Mouse (Mus musculus): Measurements from ENCODE around the gene Tmem94.
A peak's percentile ranks its signal among the peaks of the same experiment; 100 is the strongest.
"Not testable (repeated sequence)": the region's sequence is repeated elsewhere in the genome, so short reads cannot be mapped to it uniquely, and the experiment has no call there.

Gene Tmem94

DNA sequence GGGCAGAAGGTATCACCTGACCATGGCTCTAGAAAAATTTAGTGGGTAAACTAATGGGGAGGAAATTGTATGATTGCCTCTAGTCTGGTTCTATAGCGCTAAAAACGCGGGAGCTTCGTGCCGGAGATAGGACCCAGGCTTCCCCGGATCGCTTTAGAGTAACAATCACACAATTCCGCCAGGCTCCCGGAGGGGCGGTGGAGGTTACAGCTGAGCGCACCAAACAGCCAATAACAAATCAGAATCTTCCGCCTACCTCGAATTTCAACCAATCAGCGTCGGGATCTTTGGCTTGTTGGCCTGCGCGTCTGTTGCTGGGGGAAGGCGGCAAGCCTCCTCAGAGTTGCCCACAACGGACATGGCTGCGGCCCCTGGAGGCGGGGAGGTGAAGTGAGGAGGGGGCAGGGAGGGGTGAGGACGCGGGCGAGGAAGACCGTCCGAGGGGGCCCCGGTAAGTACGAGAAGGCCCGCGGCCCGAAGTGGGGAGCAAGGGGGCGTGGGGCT, at the start of gene Tmem94:
Gene Tmem94 (plus strand): TSS at position 331 of the 504 bp plus-strand sequence.
- peak; percentile 100 for DNase-seq (ENCODE audit: low read depth)

DNA sequence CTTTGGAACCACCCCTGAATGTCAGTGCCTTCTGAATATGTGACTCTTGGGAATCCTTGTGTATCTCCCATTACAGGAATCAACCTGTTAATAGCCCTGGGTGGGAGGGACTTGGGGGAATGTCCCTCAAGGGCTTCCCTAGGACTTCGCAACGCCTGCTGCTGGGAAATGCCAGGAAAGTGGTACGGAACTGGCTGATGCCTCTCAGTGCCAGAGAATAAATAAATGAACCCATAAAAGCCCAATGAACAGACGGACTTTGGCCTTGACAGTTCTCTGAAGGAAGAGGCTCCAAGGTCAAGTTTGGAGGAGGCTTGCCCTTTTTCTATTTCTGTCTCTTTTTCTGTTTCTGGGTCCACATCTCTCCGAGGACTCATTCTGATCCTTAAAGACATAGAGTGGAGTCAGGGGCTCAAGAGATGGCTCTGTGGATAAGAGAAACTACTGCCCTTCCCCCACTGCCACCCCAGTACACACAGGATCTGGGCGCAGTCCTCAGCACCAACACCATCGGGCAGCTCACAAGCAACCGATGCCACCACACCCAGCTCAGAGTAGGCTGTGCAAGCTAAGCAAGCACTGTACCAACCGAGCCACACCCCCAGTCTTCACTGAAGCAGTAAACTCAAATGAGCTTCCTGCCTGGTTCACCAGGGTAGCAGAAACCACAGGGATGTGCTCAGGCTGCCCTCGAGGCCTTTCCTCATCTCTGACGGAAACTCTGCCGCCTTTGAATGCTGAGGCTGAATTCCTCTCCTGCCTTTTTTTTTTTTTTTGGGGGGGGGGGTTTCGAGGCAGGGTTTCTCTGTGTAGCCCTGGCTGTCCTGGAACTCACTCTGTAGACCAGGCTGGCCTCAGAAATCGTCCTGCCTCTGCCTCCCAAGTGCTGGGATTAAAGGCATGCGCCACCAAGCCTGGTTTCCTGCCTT, 48.6 kb upstream of the Tmem94 start:
- DNase-seq (ENCODE audit: low read depth): peak; percentile 72

DNA sequence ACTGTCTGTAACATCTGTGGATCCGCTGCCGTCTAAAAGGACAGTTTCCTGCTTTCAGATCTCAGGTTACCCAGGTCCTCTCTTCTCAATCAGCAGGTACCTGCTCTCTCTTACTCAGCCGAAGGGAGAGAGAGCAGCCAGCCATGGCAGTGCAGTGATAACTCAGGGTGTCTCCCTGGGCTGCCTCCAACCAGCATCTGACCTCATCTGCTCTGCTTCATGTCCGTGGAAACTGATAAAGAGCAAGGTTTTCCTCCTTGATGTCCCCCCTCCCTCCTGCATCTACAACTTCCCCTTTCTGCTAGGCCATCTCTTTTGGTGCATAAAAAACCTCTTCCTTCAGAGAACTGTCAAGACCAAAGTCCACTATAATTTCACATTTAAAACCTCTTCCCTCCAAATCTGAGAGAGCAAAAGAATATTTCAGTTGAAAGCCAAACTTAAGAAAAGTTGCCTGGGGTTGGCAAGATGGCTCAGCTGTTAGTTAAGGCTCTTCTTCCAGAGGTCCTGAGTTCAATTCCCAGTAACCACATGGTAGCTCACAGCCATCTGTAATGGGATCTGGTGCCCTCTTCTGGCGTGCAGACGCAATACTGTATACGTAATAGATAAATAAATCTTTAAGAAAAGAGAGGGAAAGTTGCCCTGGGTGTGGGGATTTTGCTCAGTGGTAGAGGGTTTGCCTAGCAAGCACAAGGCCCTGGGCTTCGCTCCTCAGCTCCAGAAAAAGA, 47.4 kb upstream of the Tmem94 start:
- peak; percentile 55 for DNase-seq (ENCODE audit: low read depth)

DNA sequence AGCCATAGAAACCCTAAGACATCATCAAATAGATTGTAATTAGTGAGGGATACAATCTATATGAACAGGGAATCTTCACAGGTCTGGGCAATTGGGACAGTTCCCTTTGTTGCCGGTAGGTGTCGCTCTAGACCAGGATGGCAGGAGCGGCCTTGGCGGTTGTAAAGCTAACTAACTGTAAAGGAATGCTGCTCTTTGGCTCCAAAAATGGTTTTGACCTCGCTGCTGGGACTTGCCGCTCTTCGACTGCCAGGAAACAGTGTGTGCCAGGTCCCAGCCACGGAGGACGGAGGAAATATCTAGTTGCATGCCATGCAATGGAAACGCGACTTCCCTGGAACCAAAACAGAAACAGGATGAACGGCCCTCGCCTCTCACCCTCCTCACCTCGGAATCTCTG, 42.6 kb upstream of the Tmem94 start:
- peak; percentile 88 for DNase-seq (ENCODE audit: low read depth)

DNA sequence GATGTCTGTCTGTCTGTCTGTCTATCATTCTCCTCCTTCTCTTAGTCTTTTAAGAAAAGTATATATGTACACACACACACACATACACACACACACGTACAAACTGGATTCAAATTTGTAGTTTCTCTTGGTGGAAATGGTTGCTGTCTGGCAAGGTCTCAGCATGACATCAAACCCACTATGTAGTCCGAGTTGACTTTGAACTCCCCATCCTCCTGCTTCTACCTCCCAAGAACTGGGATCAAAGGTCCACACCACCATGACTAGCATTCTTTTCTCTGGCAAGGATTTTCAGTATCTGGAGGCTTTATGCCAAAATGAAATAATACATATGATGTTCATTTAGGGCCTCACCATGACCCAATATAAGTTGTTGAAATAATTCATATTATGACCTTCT, 42.0 kb upstream of the Tmem94 start:
- DNase-seq (ENCODE audit: low read depth): no peak

- DNase-seq (ENCODE audit: low read depth): no peak
Observed at GRCm38 (mm10) chr11:115734041-115734686, 31.1 kb upstream of the Tmem94 start.

DNA sequence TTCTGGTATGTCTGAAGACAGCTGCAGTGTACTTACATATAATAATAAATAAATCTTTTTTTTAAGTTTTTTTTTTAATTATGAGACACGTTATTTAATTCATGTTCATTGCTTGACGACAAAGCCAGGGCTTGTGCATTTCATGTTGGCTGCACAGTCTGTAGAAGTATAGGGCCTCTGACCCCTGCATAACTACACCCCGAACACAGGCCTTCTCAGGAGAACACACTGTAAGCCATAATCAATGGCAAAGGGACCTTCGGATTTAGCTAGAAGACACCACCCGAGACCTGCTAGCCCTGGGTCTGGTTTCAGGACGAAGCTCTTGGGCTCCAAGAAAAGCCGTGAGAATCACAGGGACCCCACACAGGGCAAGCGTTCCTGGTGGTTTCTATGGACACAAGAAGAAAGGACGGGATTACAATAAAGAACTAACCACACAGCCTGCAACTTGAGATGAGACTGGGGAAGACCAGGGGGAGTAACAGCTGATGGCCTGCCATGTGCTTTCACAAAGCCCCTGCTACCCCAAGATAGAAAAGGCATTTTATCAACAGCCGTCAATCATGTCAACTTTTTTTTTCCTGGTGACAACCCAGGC, 27.5 kb upstream of the Tmem94 start:
- DNase-seq (ENCODE audit: low read depth): no peak

DNA sequence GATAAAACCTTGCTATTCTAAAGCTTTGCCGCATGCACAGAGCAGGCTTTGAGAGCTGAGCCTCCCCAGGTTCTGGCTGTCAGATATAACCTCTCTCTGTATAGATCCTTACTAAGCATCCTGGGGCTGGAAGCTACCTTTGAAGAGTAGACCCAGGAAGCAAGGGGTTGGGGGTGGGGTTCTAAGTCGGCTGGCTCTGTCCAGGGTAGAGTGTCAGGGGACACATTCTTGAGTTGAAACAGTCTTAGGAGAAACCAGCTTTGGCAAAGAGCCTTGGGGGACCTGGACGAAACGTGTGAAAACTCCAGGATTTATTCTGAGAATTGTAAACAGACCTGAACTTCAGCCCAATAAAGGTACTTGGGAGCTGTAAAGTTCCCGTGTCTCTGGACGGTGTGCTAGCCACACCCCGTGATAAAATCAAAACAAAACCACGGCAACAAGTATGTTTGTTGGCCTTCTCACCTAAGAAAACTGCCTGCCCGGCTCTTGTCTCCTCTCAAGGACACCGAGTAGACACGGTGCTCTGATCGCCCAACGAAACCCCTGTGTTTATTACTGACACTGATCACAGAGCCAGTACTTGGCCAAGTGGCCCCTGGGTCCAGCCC, 26.9 kb upstream of the Tmem94 start:
- no peak for DNase-seq (ENCODE audit: low read depth)

GRCm38 (mm10) chr11:115741070-115741469, 24.2 kb upstream of the Tmem94 start:
- DNase-seq (ENCODE audit: low read depth): no peak

- no peak for DNase-seq (ENCODE audit: low read depth)
Observed at GRCm38 (mm10) chr11:115742926-115743325, 22.3 kb upstream of the Tmem94 start.

GRCm38 (mm10) chr11:115744385-115744784, 20.8 kb upstream of the Tmem94 start:
- DNase-seq (ENCODE audit: low read depth): no peak

GRCm38 (mm10) chr11:115746109-115746508, 19.1 kb upstream of the Tmem94 start:
- peak; percentile 71 for DNase-seq (ENCODE audit: low read depth)

- peak; percentile 53 for DNase-seq (ENCODE audit: low read depth)
Observed at GRCm38 (mm10) chr11:115746762-115747161, 18.5 kb upstream of the Tmem94 start.

DNA sequence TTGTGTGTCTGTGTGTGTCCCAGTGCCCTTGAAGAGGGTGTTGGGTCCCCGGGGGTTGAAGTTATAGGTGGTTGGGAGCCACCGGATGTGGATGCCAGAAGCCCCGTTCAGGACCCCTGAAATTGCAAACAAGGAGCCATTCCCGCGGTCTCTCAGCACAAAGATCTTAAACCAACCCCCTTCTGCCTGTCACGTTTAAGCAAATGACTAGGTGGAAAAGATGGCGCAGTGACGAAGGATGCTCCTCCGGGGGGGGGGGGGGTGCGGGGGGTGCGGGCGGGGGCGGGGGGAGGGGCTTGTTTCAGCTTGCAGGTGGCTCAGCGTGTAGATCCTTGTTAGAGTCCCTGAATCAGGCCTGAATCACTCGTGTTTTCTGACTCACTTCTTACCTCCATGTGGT, 17.9 kb upstream of the Tmem94 start:
- DNase-seq (ENCODE audit: low read depth): peak; percentile 71

- no peak for DNase-seq (ENCODE audit: low read depth)
Observed at GRCm38 (mm10) chr11:115749834-115750233, 15.4 kb upstream of the Tmem94 start.

- peak; percentile 61 for DNase-seq (ENCODE audit: low read depth)
Observed at GRCm38 (mm10) chr11:115751725-115752124, 13.5 kb upstream of the Tmem94 start.

- DNase-seq (ENCODE audit: low read depth): no peak
Observed at GRCm38 (mm10) chr11:115752653-115753052, 12.6 kb upstream of the Tmem94 start.

DNA sequence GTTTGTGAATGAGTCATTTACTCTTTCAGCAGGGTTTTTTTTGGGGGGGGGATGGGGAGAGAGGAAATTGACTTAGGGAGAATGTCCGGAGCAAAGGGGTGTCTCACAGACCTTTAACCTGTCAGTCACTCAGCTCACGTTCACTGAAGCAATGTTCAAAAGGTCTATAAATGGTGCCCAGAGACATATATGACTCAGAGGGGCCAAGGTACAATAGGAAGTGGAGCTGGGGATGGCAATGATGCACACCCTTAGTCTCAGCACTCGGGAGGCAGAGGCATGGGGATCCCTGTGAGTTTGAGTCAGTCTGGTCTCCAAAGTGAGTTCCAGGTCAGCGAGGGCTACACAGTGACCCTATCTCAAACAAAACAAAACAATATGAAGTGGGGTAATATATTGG, 11.7 kb upstream of the Tmem94 start:
- DNase-seq (ENCODE audit: low read depth): no peak

GRCm38 (mm10) chr11:115762176-115762575, 3.1 kb upstream of the Tmem94 start:
- not testable (repeated sequence) for DNase-seq (ENCODE audit: low read depth)

- no peak for DNase-seq (ENCODE audit: low read depth)
Observed at GRCm38 (mm10) chr11:115764698-115765097, 535 bp upstream of the Tmem94 start.

GRCm38 (mm10) chr11:115765607-115766141, 441 bp downstream of the Tmem94 start:
- DNase-seq (ENCODE audit: low read depth): no peak
